ENCODE assay signal across 21 mouse cellular contexts in genomic region chr16:32350776-32351175, GRCm38 (mm10). TPM values are rescaled to one million over a fixed set of nuclear protein-coding genes. Genes with fewer than 3 reads are reported as not detected.
"Had no signal": no experiment of that assay in that cellular context is flagged by ENCODE, and none has a peak within 500 bp of the region (broad histone marks: within the 10 kb centered on the region; RNA-seq: fewer than 3 reads in every experiment).

No protein-coding gene starts in this region.

- H3K27ac ChIP-seq: limb, embryonic 10.5 days; liver, embryonic 15.5 days; neural tube, embryonic 13.5 days had no signal

- DNase-seq: kidney, postnatal 10 days; lung, adult 2 months; lung, postnatal 36 days; retina, postnatal 1 day; right cerebral cortex, postnatal 4 days; spleen, adult 18-20 months; thymus, adult 2 months; thymus, postnatal 36 days had no signal

- H3K4me1 ChIP-seq: limb, embryonic 10.5 days; neural tube, embryonic 13.5 days had no signal

- H3K27me3 ChIP-seq: liver, embryonic 15.5 days; neural tube, embryonic 13.5 days had no signal

- H3K4me3 ChIP-seq: limb, embryonic 10.5 days; liver, embryonic 15.5 days; neural tube, embryonic 13.5 days had no signal

- H3K4me2 ChIP-seq: liver, embryonic 11.5 days; liver, embryonic 15.5 days; midbrain, embryonic 11.5 days; neural tube, embryonic 13.5 days had no signal

- H3K9me3 ChIP-seq: limb, embryonic 10.5 days; liver, embryonic 15.5 days; neural tube, embryonic 13.5 days had no signal

- H3K9ac ChIP-seq: liver, embryonic 15.5 days; neural tube, embryonic 13.5 days had no signal

- ATAC-seq: lung, postnatal 0 days; midbrain, embryonic 16.5 days had no signal

RNA-seq across cellular contexts. Expression of gene Tm4sf19, which starts 49.5 kb away (rescaled TPM):
- total RNA-seq: layer of hippocampus, adult 8-10 months; layer of hippocampus, postnatal 14 days; left cerebral cortex, adult 18-20 months; left cerebral cortex, postnatal 14 days; megakaryocyte progenitor cell, adult 5-6 weeks had no signal
- polyA plus RNA-seq: limb, embryonic 10.5 days; liver, embryonic 11.5 days; liver, embryonic 15.5 days; lung, adult 2 months; lung, postnatal 0 days; midbrain, embryonic 11.5 days; midbrain, embryonic 16.5 days; neural tube, embryonic 13.5 days; stomach, embryonic 14.5 days had no signal
